Mouse (Mus musculus): ENCODE results near the gene Phldb2. TPM values are rescaled to one million over a fixed set of nuclear protein-coding genes. Genes with fewer than 3 reads are reported as not detected.

The Phldb2 gene
- polyA plus RNA-seq, 1 experiment from 2014 or later: 6.8 TPM

DNA sequence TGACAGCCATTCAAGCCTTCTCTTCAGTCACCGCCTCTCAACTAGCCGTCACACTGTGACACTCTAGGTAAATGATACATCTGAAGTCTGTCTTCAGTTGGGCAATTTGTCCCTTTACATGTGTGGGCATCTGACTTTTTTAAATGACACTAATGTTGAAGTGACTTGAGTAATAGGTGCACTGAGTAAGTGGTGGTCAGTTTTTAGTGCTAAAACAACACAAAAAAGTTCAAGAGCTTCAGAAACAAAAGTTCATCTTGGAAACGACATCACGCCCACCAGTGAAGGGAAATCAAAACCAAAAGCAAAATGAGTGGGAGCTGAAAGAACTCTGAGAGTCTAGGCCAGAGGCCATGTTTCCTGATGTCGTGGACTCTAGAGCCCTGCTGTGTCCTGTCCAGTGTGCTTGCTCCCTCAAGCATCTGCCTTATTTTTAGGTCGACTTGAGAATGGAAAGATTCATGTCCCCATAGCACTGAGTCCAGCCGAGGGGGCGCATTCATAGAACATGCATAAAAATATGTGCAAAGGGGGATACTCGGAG lies 194.6 kb downstream of the Phldb2 start:
- Histone ChIP-seq H3K9me3 (ENCODE audit: control insufficient read depth, low read length) (no peaks in the 10 kb centered on the region), H3K27ac (ENCODE audit: low read depth, low read length) (no peak overlapping the region), H3K4me3 (ENCODE audit: low read length) (no peak overlapping the region), H3K36me3 (ENCODE audit: control insufficient read depth, insufficient read depth, low read length) (no peaks in the 10 kb centered on the region), H3K4me2 (ENCODE audit: low read length) (no peak overlapping the region), H3K27me3 (replicated peaks; ENCODE audit: control insufficient read depth, insufficient read depth, low read length) (no peaks in the 10 kb centered on the region), H3K9ac (ENCODE audit: low read depth, low read length) (no peak overlapping the region), H3K4me1 (ENCODE audit: control insufficient read depth, insufficient read depth, low read depth, low read length) (no peaks in the 10 kb centered on the region)
- ATAC-seq: no peak
- 86% methylated on average over 9 of the region's 9 CpGs for WGBS

DNA sequence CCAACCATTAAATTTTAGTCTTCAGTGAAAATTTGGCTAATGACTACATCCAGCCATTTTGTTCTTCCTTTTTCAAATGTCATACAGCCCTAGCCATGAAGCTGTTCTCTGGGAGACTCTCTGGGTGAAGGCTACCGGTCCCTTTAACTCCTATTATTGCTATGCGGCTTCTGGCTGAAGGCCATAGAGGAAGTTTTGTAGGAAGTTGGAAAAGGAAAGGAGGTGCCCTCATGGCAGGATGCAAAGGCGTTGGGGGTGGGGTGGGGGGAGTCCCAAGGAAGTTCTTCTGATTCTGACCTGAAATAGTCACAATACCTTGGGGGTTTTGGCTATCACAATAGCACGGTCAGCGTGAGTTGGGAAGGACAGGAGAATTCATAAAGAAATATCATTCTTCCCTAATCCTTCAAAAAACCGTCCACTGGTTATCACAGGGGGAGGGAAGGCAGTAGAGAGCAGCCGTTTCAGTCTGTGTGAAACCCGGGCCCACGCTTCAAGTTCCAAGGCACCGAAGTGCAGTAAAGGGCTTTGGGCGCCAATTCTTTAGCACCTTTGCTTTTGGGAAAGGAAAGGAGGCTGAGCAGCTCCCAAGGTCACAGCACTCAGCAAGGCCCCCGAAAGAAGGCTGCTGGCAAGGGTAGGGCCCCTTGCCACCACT lies 195.8 kb downstream of the Phldb2 start:
- H3K4me2 ChIP-seq (ENCODE audit: low read length): no peak overlapping the region
- H3K27me3 ChIP-seq (replicated peaks; ENCODE audit: control insufficient read depth, insufficient read depth, low read length): no peaks in the 10 kb centered on the region
- WGBS: 85% methylated on average over 12 of the region's 12 CpGs
- no peaks in the 10 kb centered on the region for H3K9me3 ChIP-seq (ENCODE audit: control insufficient read depth, low read length)
- no peak overlapping the region for H3K27ac ChIP-seq (ENCODE audit: low read depth, low read length)
- ATAC-seq: peak; percentile 34; the same call in 1 of the 2 replicates
- no peaks in the 10 kb centered on the region for H3K36me3 ChIP-seq (ENCODE audit: control insufficient read depth, insufficient read depth, low read length)
- H3K4me3 ChIP-seq (ENCODE audit: low read length): no peak overlapping the region
- no peak overlapping the region for H3K9ac ChIP-seq (ENCODE audit: low read depth, low read length)
- H3K4me1 ChIP-seq (ENCODE audit: control insufficient read depth, insufficient read depth, low read depth, low read length): no peaks in the 10 kb centered on the region

DNA sequence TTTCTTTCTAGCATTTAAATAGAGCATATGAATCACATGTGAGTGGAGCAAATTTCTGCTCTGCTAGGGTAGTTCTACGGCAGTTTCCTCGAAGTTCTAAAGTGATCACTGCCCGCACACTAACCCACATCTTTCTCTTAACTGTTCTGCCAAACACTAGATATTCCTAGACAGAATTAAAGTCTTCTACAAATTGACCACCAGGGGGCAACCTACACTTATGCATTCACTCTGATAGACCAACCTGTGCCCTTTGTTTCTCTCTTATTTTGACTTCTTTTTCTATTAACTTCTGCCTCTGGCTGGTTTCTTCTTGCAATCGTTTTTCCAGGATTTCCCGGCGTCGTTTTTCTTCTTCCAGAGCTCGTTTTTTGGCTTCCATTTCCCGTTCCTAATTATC lies 196.5 kb downstream of the Phldb2 start:
- Histone ChIP-seq H3K27me3 (replicated peaks; ENCODE audit: control insufficient read depth, insufficient read depth, low read length) (no peaks in the 10 kb centered on the region), H3K4me3 (ENCODE audit: low read length) (no peak overlapping the region), H3K27ac (ENCODE audit: low read depth, low read length) (no peak overlapping the region), H3K9ac (ENCODE audit: low read depth, low read length) (no peak overlapping the region), H3K36me3 (ENCODE audit: control insufficient read depth, insufficient read depth, low read length) (no peaks in the 10 kb centered on the region), H3K4me2 (ENCODE audit: low read length) (no peak overlapping the region), H3K4me1 (ENCODE audit: control insufficient read depth, insufficient read depth, low read depth, low read length) (no peaks in the 10 kb centered on the region), H3K9me3 (ENCODE audit: control insufficient read depth, low read length) (no peaks in the 10 kb centered on the region)
- ATAC-seq: peak; percentile 85
- 43% methylated on average over 9 of the region's 9 CpGs for WGBS

DNA sequence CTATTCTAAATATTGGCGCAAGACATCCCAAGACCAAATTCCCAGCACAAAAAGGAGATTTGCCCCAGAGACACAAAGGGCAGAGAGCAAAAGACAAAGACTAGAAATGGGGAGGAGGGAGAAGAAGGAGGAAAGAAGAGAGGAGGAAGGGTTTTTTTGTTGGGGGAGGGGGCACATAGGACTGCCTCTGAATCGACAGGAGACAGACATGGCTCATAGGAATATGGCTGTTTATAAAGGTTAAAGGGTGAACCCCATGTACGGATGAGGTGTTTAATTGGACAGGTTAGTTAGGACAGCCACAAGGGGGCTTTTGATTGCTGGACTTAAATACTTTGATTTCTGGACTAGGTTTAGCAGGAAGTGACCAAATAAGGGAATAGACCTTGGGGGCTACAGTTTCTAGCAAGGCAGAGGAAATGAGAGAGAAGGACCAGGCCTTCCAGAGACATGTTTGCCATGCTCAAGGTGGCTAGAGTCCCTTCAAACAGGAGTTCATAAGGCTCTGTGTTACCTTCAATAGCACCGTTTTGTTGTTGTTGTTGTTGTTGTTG lies 209.7 kb downstream of the Phldb2 start:
- H3K27ac ChIP-seq (ENCODE audit: low read depth, low read length): peak overlapping the region; percentile 91
- no peak overlapping the region for H3K9ac ChIP-seq (ENCODE audit: low read depth, low read length)
- H3K27me3 ChIP-seq (replicated peaks; ENCODE audit: control insufficient read depth, insufficient read depth, low read length): no peaks in the 10 kb centered on the region
- peak overlapping the region; percentile 58 for H3K4me2 ChIP-seq (ENCODE audit: low read length)
- peaks cover 14% of the 10 kb centered on the region for H3K4me1 ChIP-seq (ENCODE audit: control insufficient read depth, insufficient read depth, low read depth, low read length)
- no peaks in the 10 kb centered on the region for H3K36me3 ChIP-seq (ENCODE audit: control insufficient read depth, insufficient read depth, low read length)
- peak overlapping the region; percentile 71 for H3K4me3 ChIP-seq (ENCODE audit: low read length)
- 67% methylated on average over 4 of the region's 4 CpGs for WGBS
- H3K9me3 ChIP-seq (ENCODE audit: control insufficient read depth, low read length): no peaks in the 10 kb centered on the region
- no peak for ATAC-seq

DNA sequence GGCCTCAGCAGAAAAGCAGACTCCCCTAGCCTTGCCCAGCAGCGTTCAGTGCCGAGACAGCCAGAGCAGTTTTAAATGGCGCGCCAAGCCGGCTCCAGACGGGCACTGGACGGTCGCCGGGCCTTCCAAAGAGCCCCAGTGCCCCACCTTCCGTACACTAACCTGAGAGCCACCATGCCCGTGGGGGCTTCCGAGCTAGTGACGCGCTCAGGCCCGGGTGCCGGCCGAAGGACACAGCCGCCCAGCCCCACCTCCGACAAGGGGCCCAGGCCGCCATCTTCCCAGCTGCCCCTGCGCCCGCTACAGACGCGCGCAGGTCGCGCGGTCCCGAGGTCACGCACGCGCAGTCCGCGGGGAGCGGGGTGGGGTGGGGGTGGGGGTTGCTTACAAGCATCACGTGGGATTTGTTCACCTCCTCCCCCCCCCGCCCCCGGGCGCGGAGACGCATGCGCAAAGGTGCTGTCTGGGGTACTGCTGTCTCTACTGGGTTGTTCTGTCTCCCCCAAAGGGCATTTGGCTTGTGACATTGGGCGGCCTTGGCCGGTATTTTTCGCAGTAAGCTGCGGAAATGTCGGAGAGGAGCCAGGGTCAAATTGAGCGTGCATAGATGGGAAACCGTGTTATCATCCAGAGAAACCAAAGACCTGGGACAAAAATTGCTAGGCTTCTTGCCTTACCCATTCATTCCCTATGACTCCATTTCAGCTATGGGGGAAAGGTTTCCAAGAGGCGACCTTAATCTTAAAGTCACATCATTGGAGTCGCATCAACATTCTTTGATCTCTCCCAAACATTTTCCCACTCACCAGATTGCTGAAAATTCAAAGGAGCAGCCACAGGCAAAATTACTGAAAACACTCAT lies 210.6 kb downstream of the Phldb2 start, which contains the start of gene Abhd10:
Abhd10 (minus strand) TSS at position 341 of the 862 bp plus-strand sequence.
- H3K36me3 ChIP-seq (ENCODE audit: control insufficient read depth, insufficient read depth, low read length): no peaks in the 10 kb centered on the region
- H3K4me3 ChIP-seq (ENCODE audit: low read length): peak within 1 kb of the TSS; percentile 71
- peaks cover 14% of the 10 kb centered on the region for H3K4me1 ChIP-seq (ENCODE audit: control insufficient read depth, insufficient read depth, low read depth, low read length)
- under 1% methylated on average over 47 of the region's 51 CpGs for WGBS
- ATAC-seq: peak; percentile 99
- H3K27me3 ChIP-seq (replicated peaks; ENCODE audit: control insufficient read depth, insufficient read depth, low read length): no peaks in the 10 kb centered on the region
- H3K4me2 ChIP-seq (ENCODE audit: low read length): peak within 1 kb of the TSS; percentile 58
- H3K27ac ChIP-seq (ENCODE audit: low read depth, low read length): peak within 1 kb of the TSS; percentile 91
- no peaks in the 10 kb centered on the region for H3K9me3 ChIP-seq (ENCODE audit: control insufficient read depth, low read length)
- peak within 1 kb of the TSS; percentile 90 for H3K9ac ChIP-seq (ENCODE audit: low read depth, low read length)

DNA sequence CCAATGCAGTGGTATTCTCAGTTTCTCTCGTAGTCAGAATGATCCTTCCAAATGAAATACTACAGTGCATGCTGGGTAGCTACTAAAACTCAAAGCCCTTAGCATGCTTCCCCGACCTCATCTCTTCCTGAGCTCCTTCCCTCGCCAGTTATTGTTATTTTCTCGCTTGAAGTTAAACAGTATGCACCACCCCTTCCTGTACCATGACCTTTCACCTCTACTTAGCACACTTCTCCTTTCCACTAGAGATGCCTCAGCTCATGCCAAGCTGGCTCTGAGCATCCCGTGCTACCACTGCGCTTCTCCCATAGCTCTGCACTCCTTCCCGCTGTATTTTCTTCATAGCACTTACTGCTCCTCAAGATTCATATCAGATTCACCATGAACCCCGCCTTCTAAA lies 215.5 kb downstream of the Phldb2 start:
- 90% methylated on average over 8 of the region's 8 CpGs for WGBS
- Histone ChIP-seq H3K4me3 (ENCODE audit: low read length) (no peak overlapping the region), H3K27ac (ENCODE audit: low read depth, low read length) (no peak overlapping the region), H3K4me2 (ENCODE audit: low read length) (no peak overlapping the region), H3K9me3 (ENCODE audit: control insufficient read depth, low read length) (no peaks in the 10 kb centered on the region), H3K27me3 (replicated peaks; ENCODE audit: control insufficient read depth, insufficient read depth, low read length) (no peaks in the 10 kb centered on the region), H3K36me3 (ENCODE audit: control insufficient read depth, insufficient read depth, low read length) (peaks cover 19% of the 10 kb centered on the region), H3K4me1 (ENCODE audit: control insufficient read depth, insufficient read depth, low read depth, low read length) (peaks cover 9% of the 10 kb centered on the region), H3K9ac (ENCODE audit: low read depth, low read length) (no peak overlapping the region)
- ATAC-seq: no peak

DNA sequence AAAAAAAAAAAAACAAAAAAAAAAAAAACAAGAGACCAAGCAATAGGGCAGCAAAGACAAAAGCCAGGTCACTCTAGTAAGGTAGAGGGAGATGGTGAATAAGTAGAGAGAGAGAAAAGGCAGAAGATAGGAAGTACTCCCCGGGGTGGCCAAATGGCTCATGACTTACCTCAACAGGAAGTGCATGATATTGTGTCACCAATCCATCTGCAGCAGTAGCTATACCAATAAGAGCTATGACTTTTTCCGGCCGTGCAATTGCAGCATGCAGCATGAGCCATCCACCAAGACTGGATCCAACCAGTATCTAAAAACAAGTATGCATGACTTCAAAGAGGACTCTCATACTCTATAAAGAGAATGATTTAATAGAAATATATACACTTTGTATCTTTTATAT lies 216.7 kb downstream of the Phldb2 start:
- peaks cover 9% of the 10 kb centered on the region for H3K4me1 ChIP-seq (ENCODE audit: control insufficient read depth, insufficient read depth, low read depth, low read length)
- H3K27me3 ChIP-seq (replicated peaks; ENCODE audit: control insufficient read depth, insufficient read depth, low read length): no peaks in the 10 kb centered on the region
- H3K9me3 ChIP-seq (ENCODE audit: control insufficient read depth, low read length): no peaks in the 10 kb centered on the region
- H3K36me3 ChIP-seq (ENCODE audit: control insufficient read depth, insufficient read depth, low read length): peaks cover 19% of the 10 kb centered on the region
- ATAC-seq: no peak
- H3K9ac ChIP-seq (ENCODE audit: low read depth, low read length): no peak overlapping the region
- H3K4me2 ChIP-seq (ENCODE audit: low read length): no peak overlapping the region
- H3K4me3 ChIP-seq (ENCODE audit: low read length): no peak overlapping the region
- no peak overlapping the region for H3K27ac ChIP-seq (ENCODE audit: low read depth, low read length)
- WGBS: 96% methylated on average over 3 of the region's 3 CpGs

DNA sequence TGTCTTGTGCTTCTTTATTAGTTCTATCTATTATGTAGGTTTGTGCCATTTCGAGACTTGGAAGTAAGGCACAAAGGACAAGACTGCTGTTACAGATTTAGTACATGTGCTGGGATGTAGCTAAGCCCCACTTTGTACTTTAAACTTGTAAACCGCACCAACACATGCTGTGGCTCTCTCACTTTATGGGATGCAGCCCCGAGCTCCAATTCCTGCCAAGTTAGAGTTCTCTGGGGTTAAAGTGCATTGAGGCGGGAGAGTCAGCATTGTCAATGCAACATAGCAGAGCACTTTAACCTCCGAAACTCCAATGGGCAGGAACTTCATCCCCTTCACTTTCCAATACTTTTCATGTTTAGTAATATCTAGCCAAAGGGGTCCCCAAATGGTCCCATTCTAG lies 224.2 kb downstream of the Phldb2 start:
- ATAC-seq: no peak
- H3K4me1 ChIP-seq (ENCODE audit: control insufficient read depth, insufficient read depth, low read depth, low read length): no peaks in the 10 kb centered on the region
- WGBS: 82% methylated on average over 5 of the region's 5 CpGs
- H3K27me3 ChIP-seq (replicated peaks; ENCODE audit: control insufficient read depth, insufficient read depth, low read length): no peaks in the 10 kb centered on the region
- no peak overlapping the region for H3K4me2 ChIP-seq (ENCODE audit: low read length)
- H3K9me3 ChIP-seq (ENCODE audit: control insufficient read depth, low read length): no peaks in the 10 kb centered on the region
- H3K27ac ChIP-seq (ENCODE audit: low read depth, low read length): no peak overlapping the region
- peaks cover 10% of the 10 kb centered on the region; the same call in 1 of the 2 replicates for H3K36me3 ChIP-seq (ENCODE audit: control insufficient read depth, insufficient read depth, low read length)
- no peak overlapping the region for H3K9ac ChIP-seq (ENCODE audit: low read depth, low read length)
- H3K4me3 ChIP-seq (ENCODE audit: low read length): no peak overlapping the region

DNA sequence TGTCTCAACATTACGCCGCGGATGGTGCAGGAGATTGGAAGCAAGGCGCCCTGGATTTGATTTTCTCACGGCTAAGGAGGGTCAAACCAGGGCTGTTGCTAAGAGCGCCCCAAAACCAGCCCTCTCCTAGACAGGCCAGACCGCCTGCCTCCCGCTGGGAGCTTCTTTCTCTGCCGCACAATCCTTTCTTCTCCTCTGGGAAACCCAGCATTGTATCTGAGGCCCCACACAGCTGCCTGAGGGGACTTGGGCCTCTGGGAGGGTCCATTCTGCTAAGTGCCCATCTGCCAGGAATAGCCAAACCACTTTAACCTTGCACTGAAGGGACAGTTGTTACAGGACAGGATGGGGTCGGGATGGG lies 228.7 kb downstream of the Phldb2 start:
- Histone ChIP-seq H3K27me3 (replicated peaks; ENCODE audit: control insufficient read depth, insufficient read depth, low read length) (no peaks in the 10 kb centered on the region), H3K4me2 (ENCODE audit: low read length) (peak overlapping the region; percentile 73), H3K9ac (ENCODE audit: low read depth, low read length) (peak overlapping the region; percentile 92), H3K4me1 (ENCODE audit: control insufficient read depth, insufficient read depth, low read depth, low read length) (peaks cover 20% of the 10 kb centered on the region), H3K4me3 (ENCODE audit: low read length) (peak overlapping the region; percentile 64), H3K27ac (ENCODE audit: low read depth, low read length) (peak overlapping the region; percentile 98), H3K36me3 (ENCODE audit: control insufficient read depth, insufficient read depth, low read length) (peaks cover 10% of the 10 kb centered on the region; the same call in 1 of the 2 replicates), H3K9me3 (ENCODE audit: control insufficient read depth, low read length) (no peaks in the 10 kb centered on the region)
- WGBS: 2% methylated on average over 10 of the region's 10 CpGs
- peak; percentile 75; the same call in 1 of the 2 replicates for ATAC-seq
